Comparison of ENCODE assay signal across 9 mouse cellular contexts in genomic region chr11:115177559-115178195, GRCm38 (mm10). TPM values are rescaled to one million over a fixed set of nuclear protein-coding genes. Genes with fewer than 3 reads are reported as not detected.
DNase-seq lines count a peak whose midpoint lies in the region; ATAC-seq lines count a peak whose summit lies in the region.
"Had no signal": no experiment of that assay in that cellular context is flagged by ENCODE, and none has a peak within 500 bp of the region (broad histone marks: within the 10 kb centered on the region; RNA-seq: fewer than 3 reads in every experiment).

No protein-coding gene starts in this region.

- intact Hi-C loops in heart, postnatal 10 days (cut with DNase I): no loop called here

- H3K9me3 ChIP-seq in heart, embryonic 10.5 days: no peaks in the 10 kb centered on the region
- no peaks in the 10 kb centered on the region for H3K9me3 ChIP-seq in forebrain, embryonic 14.5 days (replicated peaks; ENCODE audit: control insufficient read depth, low read length)
- no peaks in the 10 kb centered on the region for H3K9me3 ChIP-seq in midbrain, embryonic 15.5 days

- peak; percentile 76 for ATAC-seq in forebrain, embryonic 14.5 days
- ATAC-seq in midbrain, embryonic 15.5 days (replicated peaks): peak; percentile 62
- ATAC-seq in CD4-positive, CD25-positive, alpha-beta regulatory T cell, adult 4 months: no peak

- peaks cover 11% of the 10 kb centered on the region for H3K36me3 ChIP-seq in heart, embryonic 10.5 days
- H3K36me3 ChIP-seq in forebrain, embryonic 14.5 days (ENCODE audit: control insufficient read depth, insufficient read depth, low read length): 0 out of 2 replicates have a peak, but pooled peaks cover 9% of the 10 kb centered on the region
- no peaks in the 10 kb centered on the region for H3K36me3 ChIP-seq in midbrain, embryonic 15.5 days (replicated peaks)

- H3K4me3 ChIP-seq in heart, embryonic 10.5 days: 0 out of 2 replicates have a peak overlapping the region, but pooled peaks have one; percentile 5
- no peak overlapping the region for H3K4me3 ChIP-seq in forebrain, embryonic 14.5 days (ENCODE audit: low read depth, low read length)
- no peak overlapping the region for H3K4me3 ChIP-seq in midbrain, embryonic 15.5 days

- peak overlapping the region; percentile 12; the same call in 1 of the 2 replicates for H3K4me2 ChIP-seq in forebrain, embryonic 14.5 days (ENCODE audit: low read length)
- no peak overlapping the region for H3K4me2 ChIP-seq in midbrain, embryonic 15.5 days

- H3K9ac ChIP-seq in forebrain, embryonic 14.5 days (ENCODE audit: low read length): peak overlapping the region; percentile 22; the same call in 1 of the 2 replicates
- no peak overlapping the region for H3K9ac ChIP-seq in midbrain, embryonic 15.5 days

- DNase-seq in heart, embryonic 10.5 days (ENCODE audit: low spot score): no peak
- DNase-seq in heart, postnatal 10 days: no peak
- peak; percentile 82 for DNase-seq in forebrain, embryonic 14.5 days (ENCODE audit: low spot score)
- peak; percentile 80 for DNase-seq in kidney, postnatal 10 days
- DNase-seq in c-Kit-positive CD71-positive TER-119-positive erythroid progenitor cells, embryonic 14.5 days (ENCODE audit: low spot score): no peak
- no peak for DNase-seq in frontal cortex, postnatal 14 days (ENCODE audit: low spot score in 2 of 2)

- peak overlapping the region; percentile 53; the same call in 1 of the 2 replicates for H3K27ac ChIP-seq in heart, embryonic 10.5 days
- 0 out of 2 replicates have a peak overlapping the region, but pooled peaks have one; percentile 23 for H3K27ac ChIP-seq in forebrain, embryonic 14.5 days (ENCODE audit: low read depth, low read length)
- H3K27ac ChIP-seq in midbrain, embryonic 15.5 days: peak overlapping the region; percentile 50

- peaks cover 69% of the 10 kb centered on the region for H3K4me1 ChIP-seq in heart, embryonic 10.5 days
- H3K4me1 ChIP-seq in forebrain, embryonic 14.5 days (ENCODE audit: control insufficient read depth, insufficient read depth, low read length): peaks cover 29% of the 10 kb centered on the region
- H3K4me1 ChIP-seq in midbrain, embryonic 15.5 days: peaks cover 42% of the 10 kb centered on the region

- 46% methylated on average over 10 of the region's 10 CpGs for WGBS in heart, embryonic 10.5 days
- 24% methylated on average over 10 of the region's 10 CpGs for WGBS in forebrain, embryonic 14.5 days
- 14% methylated on average over 10 of the region's 10 CpGs for WGBS in midbrain, embryonic 15.5 days

- peaks cover 56% of the 10 kb centered on the region for H3K27me3 ChIP-seq in heart, embryonic 10.5 days (ENCODE audit: insufficient read depth, poor library complexity, severe bottlenecking)
- no peaks in the 10 kb centered on the region for H3K27me3 ChIP-seq in forebrain, embryonic 14.5 days (replicated peaks; ENCODE audit: control insufficient read depth, insufficient read depth, low read length)
- 0 out of 2 replicates have a peak, but pooled peaks cover 5% of the 10 kb centered on the region for H3K27me3 ChIP-seq in midbrain, embryonic 15.5 days (replicated peaks)
- H3K27me3 ChIP-seq: CH12.LX had no signal

RNA-seq across cellular contexts. Expression of gene Tmem104, which starts 9.6 kb away (rescaled TPM):
- 9.6 TPM in 2 replicates for polyA plus RNA-seq in heart, embryonic 10.5 days (2016; fragmentation: Nextera tagmentation; extraction: Ambion mirVana)
- total RNA-seq in heart, postnatal 10 days (2021): 10 to 100 TPM; 10.9 TPM
- 6.3 and 8.5 TPM in 2 replicates for polyA plus RNA-seq in forebrain, embryonic 14.5 days (2014; fragmentation: Nextera tagmentation; extraction: Ambion mirVana)
- 12.6 and 15.3 TPM in 2 replicates for polyA plus RNA-seq in midbrain, embryonic 15.5 days (2015; fragmentation: Nextera tagmentation; extraction: Ambion mirVana)
- 10 to 100 TPM in 1 of 2 experiments, 1 to 10 TPM in 1; 8.1 to 14.2 TPM for polyA plus RNA-seq in CD4-positive, CD25-positive, alpha-beta regulatory T cell, adult 4 months (2017; shearing (Covaris generic))

RNA-seq across cellular contexts. Expression of gene Nat9, which starts 10.0 kb away (rescaled TPM):
- 15.8 and 17.0 TPM in 2 replicates for polyA plus RNA-seq in heart, embryonic 10.5 days (2016; fragmentation: Nextera tagmentation; extraction: Ambion mirVana)
- 10 to 100 TPM; 14.8 to 19.9 TPM for total RNA-seq in heart, postnatal 10 days (2021)
- 19.5 and 20.4 TPM in 2 replicates for polyA plus RNA-seq in forebrain, embryonic 14.5 days (2014; fragmentation: Nextera tagmentation; extraction: Ambion mirVana)
- polyA plus RNA-seq in midbrain, embryonic 15.5 days (2015; fragmentation: Nextera tagmentation; extraction: Ambion mirVana): 22.5 and 25.5 TPM in 2 replicates
- polyA plus RNA-seq in CD4-positive, CD25-positive, alpha-beta regulatory T cell, adult 4 months (2017; shearing (Covaris generic)): 10 to 100 TPM; 12.1 to 18.1 TPM

RNA-seq across cellular contexts. Expression of gene Slc9a3r1, which starts 14.5 kb away (rescaled TPM):
- polyA plus RNA-seq in heart, embryonic 10.5 days (2016; fragmentation: Nextera tagmentation; extraction: Ambion mirVana): 29.5 and 74.6 TPM in 2 replicates
- total RNA-seq in heart, postnatal 10 days (2021): 10 to 100 TPM; 11.9 to 17.4 TPM
- 39.4 and 48.4 TPM in 2 replicates for polyA plus RNA-seq in forebrain, embryonic 14.5 days (2014; fragmentation: Nextera tagmentation; extraction: Ambion mirVana)
- 46.4 and 54.6 TPM in 2 replicates for polyA plus RNA-seq in midbrain, embryonic 15.5 days (2015; fragmentation: Nextera tagmentation; extraction: Ambion mirVana)
- polyA plus RNA-seq in CD4-positive, CD25-positive, alpha-beta regulatory T cell, adult 4 months (2017; shearing (Covaris generic)): 100 to 1,000 TPM; 162 to 222 TPM

RNA-seq across cellular contexts. Expression of gene Cd300lf, which starts 43.9 kb away (rescaled TPM):
- polyA plus RNA-seq in heart, embryonic 10.5 days (2016; fragmentation: Nextera tagmentation; extraction: Ambion mirVana): 0.08 and 0.27 TPM in 2 replicates
- total RNA-seq in heart, postnatal 10 days (2021): under 1 TPM; 0.15 to 0.48 TPM
- polyA plus RNA-seq in forebrain, embryonic 14.5 days (2014; fragmentation: Nextera tagmentation; extraction: Ambion mirVana): not detected in 2 replicates
- polyA plus RNA-seq in midbrain, embryonic 15.5 days (2015; fragmentation: Nextera tagmentation; extraction: Ambion mirVana): 0.20 and 0.27 TPM in 2 replicates
- 1 to 10 TPM in 1 of 2 experiments, under 1 TPM in 1; 0.51 to 1.0 TPM for polyA plus RNA-seq in CD4-positive, CD25-positive, alpha-beta regulatory T cell, adult 4 months (2017; shearing (Covaris generic))

Comparison
In these comparisons a context has a peak if more than half of its experiments do, and no peak if none do; other contexts are left out.
1. DNase-seq: peak in forebrain, embryonic 14.5 days (single experiment) and kidney, postnatal 10 days (single experiment); none in heart, embryonic 10.5 days (single experiment), heart, postnatal 10 days (0 of 2), c-Kit-positive CD71-positive TER-119-positive erythroid progenitor cells, embryonic 14.5 days (single experiment) and frontal cortex, postnatal 14 days (0 of 2).
2. Peak in every context shown above with its lines, with median percentiles within 50 percentile points of each other: H3K27ac ChIP-seq.